Mouse (Mus musculus) CH12.LX (cell line): ENCODE data around the gene Plod1. TPM values are rescaled to one million over a fixed set of nuclear protein-coding genes. Genes with fewer than 3 reads are reported as not detected.

Experiments
- DNase-seq: peaks from one replicate; pipeline ENCODE4 v3.0.0-alpha.2; 2013; ENCODE audit errors: extremely low read depth
- H3K27ac ChIP-seq: 2 replicates; pipeline ENCODE4 v1.5.1; 2012; ENCODE audit warnings: low read depth, mild to moderate bottlenecking, control low read depth, moderate library complexity; ENCODE audit not compliant: insufficient read depth
- H3K27me3 ChIP-seq: replicated peaks from 2 replicates; pipeline ENCODE3; 2012; ENCODE audit warnings: inconsistent platforms
- H3K36me3 ChIP-seq, 2 experiments: replicated peaks in 1 of 2; 2 replicates each; pipeline versions ENCODE3 to v1.6.1; 2012; ENCODE audit warnings: inconsistent platforms in 1 of 2, low read length in 1 of 2, mild to moderate bottlenecking in 1 of 2, mixed read lengths in 1 of 2, moderate library complexity in 1 of 2; ENCODE audit not compliant: control insufficient read depth in 1 of 2, insufficient read depth in 1 of 2
- H3K4me1 ChIP-seq, 2 experiments: 2 replicates each; pipeline ENCODE4 v1.6.1; 2012; ENCODE audit warnings: inconsistent platforms in 1 of 2, moderate library complexity in 1 of 2; ENCODE audit not compliant: insufficient read depth in 2 of 2, control insufficient read depth in 1 of 2
- H3K4me2 ChIP-seq: 2 replicates; pipeline ENCODE4 v1.6.1; 2012; ENCODE audit warnings: low read depth, mild to moderate bottlenecking, control low read depth; ENCODE audit not compliant: poor library complexity, insufficient read depth, severe bottlenecking
- H3K4me3 ChIP-seq, 3 experiments: fragments of 150-350 bp in 1 of 3; sonication (generic) in 1 of 3; replicated peaks in 1 of 3; 2 replicates each; pipeline versions ENCODE3 to v1.5.1; 2011 to 2012; ENCODE audit warnings: low read depth in 2 of 3, low read length in 2 of 3, mild to moderate bottlenecking in 2 of 3, moderate library complexity in 2 of 3, control low read depth in 1 of 3, improper control_type of control experiment in 1 of 3, inconsistent platforms in 1 of 3, mixed read lengths in 1 of 3; ENCODE audit not compliant: poor library complexity in 1 of 3
- H3K79me2 ChIP-seq: replicated peaks from 2 replicates; pipeline ENCODE4 v1.6.1; 2012; ENCODE audit warnings: mild to moderate bottlenecking, moderate library complexity; ENCODE audit not compliant: control insufficient read depth, poor library complexity, insufficient read depth, severe bottlenecking; ENCODE audit errors: extremely low read depth
- H3K9ac ChIP-seq: 2 replicates; pipeline ENCODE4 v1.6.1; 2012; ENCODE audit warnings: low read depth, mild to moderate bottlenecking, control low read depth, moderate library complexity; ENCODE audit not compliant: insufficient read depth
- H3K9me3 ChIP-seq: replicated peaks from 2 replicates; pipeline ENCODE3; 2012; ENCODE audit warnings: low read length, inconsistent platforms, mixed read lengths
- BHLHE40 ChIP-seq: IDR thresholded peaks from 2 replicates; pipeline ENCODE4 v1.6.1; 2011; ENCODE audit warnings: mild to moderate bottlenecking, low read depth, low read length, improper control_type of control experiment
- CHD1 ChIP-seq: IDR thresholded peaks from 2 replicates; pipeline ENCODE4 v1.6.1; 2012; ENCODE audit warnings: low read depth, low read length, improper control_type of control experiment, inconsistent platforms
- CHD2 ChIP-seq: IDR thresholded peaks from 2 replicates; pipeline ENCODE4 v1.6.1; 2011; ENCODE audit warnings: low read length, improper control_type of control experiment
- E2F4 ChIP-seq: IDR thresholded peaks from 2 replicates; pipeline ENCODE4 v1.6.1; 2011; ENCODE audit warnings: low read depth, low read length, improper control_type of control experiment; ENCODE audit not compliant: insufficient replicate concordance
- ELF1 ChIP-seq: IDR thresholded peaks from 2 replicates; pipeline ENCODE4 v1.6.1; 2014; ENCODE audit warnings: low read depth, mild to moderate bottlenecking, inconsistent platforms, low read length, improper control_type of control experiment
- EP300 ChIP-seq: IDR thresholded peaks from 2 replicates; pipeline ENCODE4 v1.6.1; 2011; ENCODE audit warnings: low read length, improper control_type of control experiment
- ETS1 ChIP-seq: conservative IDR thresholded peaks from 2 replicates; pipeline ENCODE4 v1.6.1; 2012; ENCODE audit warnings: low read depth, mild to moderate bottlenecking, inconsistent platforms, low read length, improper control_type of control experiment, moderate library complexity
- GABPA ChIP-seq: IDR thresholded peaks from 2 replicates; pipeline ENCODE4 v1.6.1; 2012; ENCODE audit warnings: low read depth, low read length, improper control_type of control experiment, inconsistent platforms; ENCODE audit not compliant: insufficient replicate concordance
- HCFC1 ChIP-seq: IDR thresholded peaks from 2 replicates; pipeline ENCODE4 v1.6.1; 2012; ENCODE audit warnings: low read depth, mild to moderate bottlenecking, inconsistent platforms, low read length, improper control_type of control experiment
- KAT2A ChIP-seq: IDR thresholded peaks from 2 replicates; pipeline ENCODE4 v1.6.1; 2012; ENCODE audit warnings: low read length, improper control_type of control experiment, inconsistent platforms; ENCODE audit not compliant: insufficient replicate concordance
- MAFK ChIP-seq: IDR thresholded peaks from 2 replicates; pipeline ENCODE4 v1.6.1; 2011; ENCODE audit warnings: low read length, improper control_type of control experiment; ENCODE audit not compliant: insufficient replicate concordance
- MAX ChIP-seq: IDR thresholded peaks from 2 replicates; pipeline ENCODE4 v1.6.1; 2011; ENCODE audit warnings: low read length, improper control_type of control experiment
- MEF2A ChIP-seq: IDR thresholded peaks from 2 replicates; pipeline ENCODE4 v1.6.1; 2014; ENCODE audit warnings: low read depth, mild to moderate bottlenecking, inconsistent platforms, low read length, improper control_type of control experiment, borderline replicate concordance
- MXI1 ChIP-seq: IDR thresholded peaks from 2 replicates; pipeline ENCODE4 v1.6.1; 2011; ENCODE audit warnings: mild to moderate bottlenecking, low read depth, low read length, improper control_type of control experiment
- MYC ChIP-seq: IDR thresholded peaks from 2 replicates; pipeline ENCODE4 v1.6.1; 2011; ENCODE audit warnings: low read depth, mild to moderate bottlenecking, improper control_type of control experiment, low read length
- NELFE ChIP-seq: IDR thresholded peaks from 2 replicates; pipeline ENCODE4 v1.6.1; 2011; ENCODE audit warnings: low read depth, low read length, improper control_type of control experiment
- NRF1 ChIP-seq: IDR thresholded peaks from 2 replicates; pipeline ENCODE4 v1.6.1; 2014; ENCODE audit warnings: low read depth, mild to moderate bottlenecking, inconsistent platforms, low read length, improper control_type of control experiment, moderate library complexity
- PAX5 ChIP-seq: IDR thresholded peaks from 2 replicates; pipeline ENCODE4 v1.6.1; 2012; ENCODE audit warnings: low read length, inconsistent platforms, mixed read lengths
- POLR2A ChIP-seq: IDR thresholded peaks from 2 replicates; pipeline ENCODE4 v1.6.1; 2011; ENCODE audit warnings: low read depth, mild to moderate bottlenecking, improper control_type of control experiment, low read length
- POLR2AphosphoS2 ChIP-seq: IDR thresholded peaks from 2 replicates; pipeline ENCODE4 v1.6.1; 2011; ENCODE audit warnings: low read depth, low read length, improper control_type of control experiment
- RCOR1 ChIP-seq: conservative IDR thresholded peaks from 2 replicates; pipeline ENCODE4 v1.6.1; 2012; ENCODE audit warnings: low read depth, mild to moderate bottlenecking, inconsistent platforms, low read length, improper control_type of control experiment
- SMC3 ChIP-seq: IDR thresholded peaks from 2 replicates; pipeline ENCODE4 v1.6.1; 2011; ENCODE audit warnings: low read depth, low read length, improper control_type of control experiment
- TCF12 ChIP-seq: IDR thresholded peaks from 2 replicates; pipeline ENCODE4 v1.6.1; 2014; ENCODE audit warnings: low read depth, mild to moderate bottlenecking, inconsistent platforms, low read length, improper control_type of control experiment
- UBTF ChIP-seq: IDR thresholded peaks from 2 replicates; pipeline ENCODE4 v1.6.1; 2012; ENCODE audit warnings: low read depth, mild to moderate bottlenecking, inconsistent platforms, low read length, improper control_type of control experiment, moderate library complexity
- USF1 ChIP-seq: IDR thresholded peaks from 2 replicates; pipeline ENCODE4 v1.6.1; 2014; ENCODE audit warnings: low read depth, mild to moderate bottlenecking, inconsistent platforms, low read length, improper control_type of control experiment
- USF2 ChIP-seq: conservative IDR thresholded peaks from 2 replicates; pipeline ENCODE4 v1.6.1; 2011; ENCODE audit warnings: low read depth, low read length, improper control_type of control experiment
- ZC3H11A ChIP-seq: IDR thresholded peaks from 2 replicates; pipeline ENCODE4 v1.6.1; 2012; ENCODE audit warnings: low read depth, mild to moderate bottlenecking, inconsistent platforms, low read length, improper control_type of control experiment
- ZMIZ1 ChIP-seq: IDR thresholded peaks from 2 replicates; pipeline ENCODE4 v1.6.1; 2012; ENCODE audit warnings: low read depth, mild to moderate bottlenecking, inconsistent platforms, low read length, improper control_type of control experiment
- ZNF384 ChIP-seq: IDR thresholded peaks from 2 replicates; pipeline ENCODE4 v1.6.1; 2012; ENCODE audit warnings: low read depth, low read length, improper control_type of control experiment, inconsistent platforms
- dilution Hi-C: fragments of 300-500 bp; cut with MboI; formaldehyde crosslinking; loops from 2 replicates; pipeline ENCODE4 v1.14.3; 2020; ENCODE audit warnings: low sequenced_read_pairs; ENCODE audit not compliant: extremely low pct_unique_long_range_greater_than_20kb, extremely low pct_ligation_motif_present
- in situ Hi-C: fragments of 300-500 bp; cut with MboI; formaldehyde crosslinking; loops from 3 replicates; pipeline ENCODE4 v1.14.3; 2019; ENCODE audit warnings: low sequenced_read_pairs, low pct_ligation_motif_present, low pct_unique_long_range_greater_than_20kb, mixed read lengths
- polyA plus RNA-seq: library from polyadenylated mRNA; unstranded; fragments of >175 nt; gene quantifications from 2 replicates; pipeline ENCODE4 v1.2.1, GENCODE M21; 2012; ENCODE audit warnings: low read depth; ENCODE audit not compliant: insufficient read length
- total RNA-seq, 2 experiments: library from RNA; depleted of rRNA; stranded (reverse); fragments of 300-350 nt in 1 of 2; fragments of >200 nt in 1 of 2; gene quantifications; 2 replicates each; pipeline ENCODE4 v1.2.3; 2012 to 2014

The Plod1 gene
- total and polyA plus RNA-seq, 3 experiments: 0.30 to 6.5 (median 1.9) TPM

GRCm38 (mm10) chr4:147941045-147942020 lies 4.8 kb upstream of the Plod1 start:
- no peak overlapping the region for H3K27ac ChIP-seq
- peaks cover 25 to 38% of the 10 kb centered on the region in 2 experiments for H3K36me3 ChIP-seq
- H3K9ac ChIP-seq: peak overlapping the region; percentile 85
- TF ChIP-seq PAX5 (no peak), MXI1 (0 out of 2 replicates have a peak, but pooled peaks have one; percentile 6), UBTF (peak; percentile 31; the same call in 1 of the 2 replicates)
- H3K79me2 ChIP-seq: peaks cover 28% of the 10 kb centered on the region
- peaks cover 24% of the 10 kb centered on the region for H3K27me3 ChIP-seq
- peak overlapping the region; percentile 80 for H3K4me2 ChIP-seq
- peaks cover 13 to 40% of the 10 kb centered on the region in 2 experiments for H3K4me1 ChIP-seq
- H3K9me3 ChIP-seq: no peaks in the 10 kb centered on the region
- dilution Hi-C loops: no loop called here
- no peak for DNase-seq
- peak overlapping the region; percentile 61 to 100 (median 98) for H3K4me3 ChIP-seq
- in situ Hi-C loops: no loop called here

- in situ Hi-C loops (no loop called here), dilution Hi-C loops (no loop called here)
- Histone ChIP-seq H3K36me3 (peaks cover 18 to 31% of the 10 kb centered on the region in 2 experiments), H3K27ac (no peak within 1 kb of the TSS), H3K79me2 (peaks cover 28% of the 10 kb centered on the region), H3K27me3 (peaks cover 32% of the 10 kb centered on the region), H3K4me2 (peak within 1 kb of the TSS; percentile 80), H3K4me1 (peaks cover 16 to 44% of the 10 kb centered on the region in 2 experiments), H3K9me3 (no peaks in the 10 kb centered on the region), H3K4me3 (peak within 1 kb of the TSS; percentile 61 to 100 (median 98)), H3K9ac (peak within 1 kb of the TSS; percentile 85)
- DNase-seq: peak; percentile 90
- TF ChIP-seq MAX (no peak), ZNF384 (no peak), ZMIZ1 (0 out of 2 replicates have a peak, but pooled peaks have one; percentile 69), ETS1 (no peak), GABPA (no peak), MYC (peak; percentile 42; the same call in 1 of the 2 replicates), UBTF (0 out of 2 replicates have a peak, but pooled peaks have one; percentile 17), PAX5 (no peak), HCFC1 (peak; percentile 79), MXI1 (peak; percentile 43; the same call in 1 of the 2 replicates), MAFK (no peak), RCOR1 (no peak), TCF12 (peak; percentile 68; the same call in 1 of the 2 replicates), USF2 (no peak), MEF2A (peak; percentile 8; the same call in 1 of the 2 replicates), E2F4 (no peak), EP300 (no peak), SMC3 (no peak), KAT2A (0 out of 2 replicates have a peak, but pooled peaks have one; percentile 39), CHD2 (no peak), ELF1 (peak; percentile 84), POLR2AphosphoS2 (peak; percentile 32; the same call in 1 of the 2 replicates), NRF1 (no peak), POLR2A (peak; percentile 82), BHLHE40 (no peak), USF1 (no peak), NELFE (peak; percentile 66), CHD1 (no peak), ZC3H11A (no peak)
Measured at GRCm38 (mm10) chr4:147940576-147941044, 4.0 kb upstream of the Plod1 start, which contains the start of gene 2510039O18Rik. TSS of gene 2510039O18Rik (plus strand) at chr4:147940895.
